Mouse (Mus musculus) midbrain, embryonic 10.5 days (tissue): ENCODE results near the gene Farsa. TPM values are rescaled to one million over a fixed set of nuclear protein-coding genes. Genes with fewer than 3 reads are reported as not detected.

Experiments
- DNase-seq: peaks from one replicate; pipeline ENCODE4 v3.0.0-alpha.2; 2017; ENCODE audit warnings: low spot score
- H3K27ac ChIP-seq: fragments of 300-500 bp; sonication (generic); replicated peaks from 2 replicates; pipeline ENCODE4 v1.5.1; 2016; ENCODE audit warnings: mild to moderate bottlenecking
- H3K27me3 ChIP-seq: fragments of 300-500 bp; sonication (generic); 2 replicates; pipeline ENCODE4 v1.6.1; 2016; ENCODE audit warnings: low read depth, mild to moderate bottlenecking; ENCODE audit not compliant: poor library complexity, severe bottlenecking
- H3K36me3 ChIP-seq: fragments of 300-500 bp; sonication (generic); 2 replicates; pipeline ENCODE4 v1.6.1; 2016; ENCODE audit warnings: mild to moderate bottlenecking, moderate library complexity
- H3K4me1 ChIP-seq: fragments of 300-500 bp; sonication (generic); 2 replicates; pipeline ENCODE4 v1.6.1; 2016
- H3K4me3 ChIP-seq: fragments of 300-500 bp; sonication (generic); 2 replicates; pipeline ENCODE4 v1.5.1; 2016; ENCODE audit warnings: mild to moderate bottlenecking, moderate library complexity
- H3K9me3 ChIP-seq: fragments of 300-500 bp; sonication (generic); replicated peaks from 2 replicates; pipeline ENCODE4 v1.6.1; 2016; ENCODE audit warnings: mild to moderate bottlenecking
- WGBS: fragments of 180-500 bp; shearing (Covaris S2); methylation state at CpG from one replicate; pipeline ENCODE4 v1.1.7; 2016; 5-methylcytosine and 5-hydroxymethylcytosine counted together
- polyA plus RNA-seq: library from polyadenylated mRNA; unstranded; fragments of >200 nt; fragmentation: Nextera tagmentation; extraction: Ambion mirVana; gene quantifications from 2 replicates; pipeline ENCODE4 v1.2.1, GENCODE M21; 2016

Gene Farsa
- polyA plus RNA-seq, 1 experiment from 2014 or later: 133 TPM

DNA sequence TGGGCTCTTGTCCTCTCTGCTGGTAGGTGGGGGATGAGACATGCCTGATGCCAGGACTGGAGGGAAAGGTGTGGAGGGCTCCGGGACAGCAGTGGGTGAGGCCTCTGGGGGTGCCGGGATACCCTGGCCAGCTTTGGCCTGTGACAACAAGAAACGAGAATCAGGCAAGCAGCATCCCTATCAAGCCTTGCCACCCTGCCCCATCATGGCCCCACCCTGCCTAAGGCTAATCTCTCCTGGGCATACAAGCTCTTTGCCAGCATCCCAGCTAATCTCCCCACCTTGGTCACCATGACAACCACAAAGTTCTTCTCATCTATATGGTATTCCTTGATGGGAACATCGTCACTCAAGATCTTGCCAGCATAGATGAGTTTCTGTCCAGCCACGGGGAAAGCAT, 18.3 kb upstream of the Farsa start:
- whole genome bisulfite sequencing: 88% methylated on average over 5 of the region's 5 CpGs
- DNase-seq: no peak
- no peaks in the 10 kb centered on the region for H3K27me3 ChIP-seq
- H3K4me3 ChIP-seq: no peak overlapping the region
- no peaks in the 10 kb centered on the region for H3K9me3 ChIP-seq
- peaks cover 44% of the 10 kb centered on the region for H3K4me1 ChIP-seq
- peaks cover 83% of the 10 kb centered on the region for H3K36me3 ChIP-seq
- no peak overlapping the region for H3K27ac ChIP-seq

DNA sequence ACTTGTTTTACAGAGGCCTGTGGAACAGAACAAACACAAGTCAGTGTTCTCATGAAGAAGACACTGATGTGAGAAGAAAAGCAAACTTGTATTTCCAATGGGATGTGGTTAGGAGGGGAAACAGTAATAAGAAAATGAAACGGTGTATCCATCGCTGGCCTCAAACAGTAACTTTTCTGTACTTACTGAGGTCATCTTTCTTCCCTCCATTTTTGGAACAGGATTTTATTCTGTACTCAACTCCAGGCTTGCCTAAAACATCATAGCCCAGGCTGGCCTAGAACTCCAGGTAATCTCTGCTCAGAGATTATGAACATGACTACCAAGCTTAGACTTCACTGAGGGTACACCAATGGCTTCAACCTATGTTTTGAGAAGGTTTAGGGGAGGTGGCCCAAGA, 17.4 kb upstream of the Farsa start:
- Histone ChIP-seq H3K4me3 (peak overlapping the region; percentile 92), H3K27me3 (no peaks in the 10 kb centered on the region), H3K36me3 (peaks cover 83% of the 10 kb centered on the region), H3K27ac (peak overlapping the region; percentile 97; the same call in 1 of the 2 replicates), H3K4me1 (peaks cover 51% of the 10 kb centered on the region), H3K9me3 (no peaks in the 10 kb centered on the region)
- WGBS: 95% methylated on average over 2 of the region's 2 CpGs
- DNase-seq: no peak

DNA sequence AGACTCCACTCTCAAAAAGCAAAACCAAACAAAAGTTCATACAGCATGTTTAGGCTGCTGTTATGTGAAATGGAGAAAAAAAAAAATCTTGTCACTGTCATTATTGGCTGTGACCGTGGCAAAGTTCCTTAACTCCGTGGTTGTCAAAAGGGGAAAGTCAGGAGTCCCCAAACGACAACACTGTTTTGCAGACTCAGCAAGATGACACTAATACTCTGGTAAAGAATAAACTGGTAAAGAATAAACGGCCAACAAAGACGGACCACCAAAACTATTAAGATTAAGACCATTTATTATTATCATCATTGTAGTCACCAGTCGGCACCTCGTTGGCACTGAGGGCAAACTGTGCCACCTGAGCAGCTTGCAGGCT, 16.9 kb upstream of the Farsa start:
- Histone ChIP-seq H3K4me1 (peaks cover 56% of the 10 kb centered on the region), H3K36me3 (peaks cover 83% of the 10 kb centered on the region)

DNA sequence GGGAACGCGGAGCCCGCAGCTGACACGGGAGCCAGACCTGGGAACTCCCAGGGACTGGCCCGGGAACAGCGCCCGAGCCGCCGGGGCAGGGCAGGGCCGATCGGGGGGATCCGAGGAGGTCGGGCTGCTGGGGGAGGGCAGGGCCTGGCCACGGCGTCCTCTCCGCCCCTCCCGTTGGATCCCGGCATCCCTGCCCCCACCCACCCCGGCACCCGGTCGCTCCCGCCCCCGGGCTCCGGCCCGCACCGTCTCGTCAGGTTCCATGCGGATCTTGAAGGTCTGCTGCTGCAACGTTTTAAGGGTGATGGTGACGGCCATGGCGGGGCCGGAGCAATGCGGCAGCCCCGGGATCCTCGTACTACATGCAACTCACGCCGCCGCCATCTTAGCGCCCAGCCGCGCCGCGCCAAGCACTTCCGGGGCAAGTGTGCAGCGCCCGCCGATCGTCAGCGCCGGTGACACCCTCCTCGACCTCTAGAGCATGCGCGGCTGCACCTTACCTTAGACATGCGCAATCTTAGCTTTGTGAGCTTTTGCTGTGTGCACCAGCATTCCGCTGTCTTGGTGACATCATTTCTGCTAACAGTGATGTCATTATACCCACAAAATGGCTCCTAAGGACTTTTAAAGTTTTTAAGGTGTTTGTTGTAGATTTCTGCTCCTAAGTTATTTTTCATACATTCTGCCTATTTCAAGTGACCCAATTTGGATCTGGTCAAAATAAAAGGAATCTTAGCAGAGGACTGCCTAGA, 16.4 kb upstream of the Farsa start, which contains the start of gene Rad23a:
TSS of gene Rad23a (minus strand) at position 418 of the 752 bp plus-strand sequence.
- H3K27ac ChIP-seq: peak within 1 kb of the TSS; percentile 97
- peaks cover 61% of the 10 kb centered on the region for H3K4me1 ChIP-seq
- under 1% methylated on average over 55 of the region's 55 CpGs for WGBS
- peak; percentile 94 for DNase-seq
- H3K27me3 ChIP-seq: no peaks in the 10 kb centered on the region
- no peaks in the 10 kb centered on the region for H3K9me3 ChIP-seq
- H3K4me3 ChIP-seq: peak within 1 kb of the TSS; percentile 92
- H3K36me3 ChIP-seq: peaks cover 83% of the 10 kb centered on the region

More for the DNA sequence above, 16.9 kb upstream of the Farsa start:
- DNase-seq: no peak
- WGBS: 6% methylated on average over 7 of the region's 7 CpGs
- Histone ChIP-seq H3K27me3 (no peaks in the 10 kb centered on the region), H3K9me3 (no peaks in the 10 kb centered on the region), H3K4me3 (peak overlapping the region; percentile 92), H3K27ac (peak overlapping the region; percentile 97)

DNA sequence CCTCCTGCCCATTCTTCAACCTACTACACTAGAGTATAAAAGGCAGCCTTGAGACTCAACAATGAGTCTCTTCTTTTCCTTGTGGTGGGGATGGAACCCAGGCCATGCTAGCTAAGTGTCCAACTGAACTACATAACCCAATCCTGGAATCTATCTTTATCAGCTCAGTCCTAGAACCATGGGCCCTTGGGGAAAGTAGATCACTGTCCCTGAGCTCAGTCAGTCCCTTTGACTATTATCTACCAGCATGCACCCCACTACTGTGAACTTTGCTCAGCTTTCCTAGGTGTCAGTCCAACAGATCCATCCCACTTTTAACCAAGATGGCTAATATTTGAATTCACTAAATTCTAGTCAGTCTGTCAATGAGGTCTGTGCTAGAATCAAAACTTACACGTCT, 15.3 kb upstream of the Farsa start:
- Histone ChIP-seq H3K36me3 (peaks cover 78% of the 10 kb centered on the region), H3K27ac (no peak overlapping the region), H3K9me3 (no peaks in the 10 kb centered on the region), H3K4me1 (peaks cover 62% of the 10 kb centered on the region), H3K4me3 (no peak overlapping the region), H3K27me3 (no peaks in the 10 kb centered on the region)
- 85% methylated on average over 1 of the region's 1 CpGs for WGBS
- DNase-seq: no peak

DNA sequence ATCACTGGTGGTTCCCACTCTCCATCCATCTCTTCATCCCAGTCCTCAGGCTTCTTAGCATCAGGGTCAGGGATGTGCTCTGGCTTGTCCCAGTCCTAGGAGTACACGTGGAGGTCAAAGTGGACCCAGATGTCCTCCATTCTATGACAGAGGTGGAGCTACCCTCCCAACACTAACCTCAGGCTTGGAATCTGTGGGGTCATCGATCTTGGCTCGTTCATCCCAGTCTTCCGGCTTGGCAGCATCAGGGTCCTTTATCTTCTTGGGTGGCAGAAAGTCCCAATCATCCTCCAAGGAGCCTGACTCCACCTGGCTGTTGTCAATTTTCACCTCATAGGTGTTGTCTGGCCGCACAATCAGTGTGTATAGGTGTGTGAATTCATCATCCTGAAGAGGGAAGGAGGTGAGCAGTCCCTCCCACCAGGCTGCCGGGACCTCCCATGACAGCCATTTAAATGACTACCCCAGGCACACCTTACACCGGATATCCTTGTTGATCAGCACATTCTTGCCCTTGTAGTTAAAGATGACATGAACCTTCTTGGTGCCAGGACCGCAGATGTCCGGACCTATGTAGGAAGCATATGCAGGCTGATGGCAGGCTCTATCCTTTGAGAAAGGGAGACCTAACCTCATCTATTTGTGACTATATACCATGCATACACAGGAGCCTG, 12.3 kb upstream of the Farsa start:
- H3K4me1 ChIP-seq: peaks cover 50% of the 10 kb centered on the region
- H3K27me3 ChIP-seq: no peaks in the 10 kb centered on the region
- no peak overlapping the region for H3K27ac ChIP-seq
- no peaks in the 10 kb centered on the region for H3K9me3 ChIP-seq
- peaks cover 50% of the 10 kb centered on the region for H3K36me3 ChIP-seq
- no peak for DNase-seq
- 92% methylated on average over 9 of the region's 9 CpGs for WGBS
- H3K4me3 ChIP-seq: peak overlapping the region; percentile 94

GRCm38 (mm10) chr8:84845355-84846093, 11.3 kb upstream of the Farsa start:
- peak overlapping the region; percentile 94 for H3K4me3 ChIP-seq
- H3K36me3 ChIP-seq: peaks cover 50% of the 10 kb centered on the region
- peaks cover 42% of the 10 kb centered on the region for H3K4me1 ChIP-seq
- H3K9me3 ChIP-seq: no peaks in the 10 kb centered on the region
- WGBS: 28% methylated on average over 12 of the region's 12 CpGs
- peak overlapping the region; percentile 96 for H3K27ac ChIP-seq
- H3K27me3 ChIP-seq: no peaks in the 10 kb centered on the region
- DNase-seq: peak; percentile 52

GRCm38 (mm10) chr8:84846094-84846721, 10.6 kb upstream of the Farsa start:
- H3K4me1 ChIP-seq: peaks cover 42% of the 10 kb centered on the region
- DNase-seq: no peak
- no peaks in the 10 kb centered on the region for H3K27me3 ChIP-seq
- peaks cover 47% of the 10 kb centered on the region for H3K36me3 ChIP-seq
- H3K4me3 ChIP-seq: peak overlapping the region; percentile 94
- peak overlapping the region; percentile 96 for H3K27ac ChIP-seq
- H3K9me3 ChIP-seq: no peaks in the 10 kb centered on the region
- WGBS: under 1% methylated on average over 30 of the region's 30 CpGs

DNA sequence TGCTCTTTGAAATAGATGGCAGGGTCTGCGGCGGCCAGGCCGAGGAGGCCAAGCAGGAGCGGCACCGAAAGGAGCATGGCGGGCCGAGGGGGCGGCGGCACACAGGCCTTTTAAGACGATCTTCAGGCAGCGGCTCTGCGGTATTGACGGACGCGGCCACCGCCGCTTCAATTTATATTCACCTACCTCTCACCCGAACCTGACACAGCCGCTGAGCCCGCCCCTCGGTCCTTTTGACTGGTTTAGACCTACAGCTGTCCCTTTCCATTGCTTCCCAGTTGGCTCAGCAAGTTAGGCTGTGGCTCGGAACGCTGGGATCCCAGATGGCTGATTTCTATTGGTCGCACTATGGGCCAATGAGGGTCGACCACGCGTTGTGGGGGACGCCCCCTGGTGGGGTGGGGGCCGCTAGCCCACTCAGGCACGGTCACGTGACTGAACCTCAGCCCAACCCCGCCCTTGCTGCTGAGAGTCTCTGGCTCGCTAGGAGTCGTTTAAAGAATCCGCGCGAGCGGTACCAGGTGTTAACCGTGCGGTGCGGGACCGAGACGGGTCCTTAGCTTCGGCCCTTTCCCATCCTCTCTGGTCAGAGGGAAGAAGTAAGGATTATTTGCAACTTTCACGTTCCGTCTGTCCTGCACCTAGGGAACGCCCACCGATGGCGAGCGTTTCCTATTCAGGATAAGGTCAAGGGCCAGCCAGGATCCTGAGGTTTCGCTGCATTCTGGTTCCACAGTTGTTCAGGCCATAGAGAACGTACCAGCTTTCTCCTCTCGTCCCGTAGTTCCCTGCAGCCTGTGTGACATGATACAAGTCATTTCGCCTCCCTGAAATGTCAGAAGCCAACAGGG, 9.8 kb upstream of the Farsa start, which contains the start of gene Calr:
TSS of gene Calr (minus strand) at position 213 of the 851 bp plus-strand sequence.
- under 1% methylated on average over 55 of the region's 55 CpGs for WGBS

DNA sequence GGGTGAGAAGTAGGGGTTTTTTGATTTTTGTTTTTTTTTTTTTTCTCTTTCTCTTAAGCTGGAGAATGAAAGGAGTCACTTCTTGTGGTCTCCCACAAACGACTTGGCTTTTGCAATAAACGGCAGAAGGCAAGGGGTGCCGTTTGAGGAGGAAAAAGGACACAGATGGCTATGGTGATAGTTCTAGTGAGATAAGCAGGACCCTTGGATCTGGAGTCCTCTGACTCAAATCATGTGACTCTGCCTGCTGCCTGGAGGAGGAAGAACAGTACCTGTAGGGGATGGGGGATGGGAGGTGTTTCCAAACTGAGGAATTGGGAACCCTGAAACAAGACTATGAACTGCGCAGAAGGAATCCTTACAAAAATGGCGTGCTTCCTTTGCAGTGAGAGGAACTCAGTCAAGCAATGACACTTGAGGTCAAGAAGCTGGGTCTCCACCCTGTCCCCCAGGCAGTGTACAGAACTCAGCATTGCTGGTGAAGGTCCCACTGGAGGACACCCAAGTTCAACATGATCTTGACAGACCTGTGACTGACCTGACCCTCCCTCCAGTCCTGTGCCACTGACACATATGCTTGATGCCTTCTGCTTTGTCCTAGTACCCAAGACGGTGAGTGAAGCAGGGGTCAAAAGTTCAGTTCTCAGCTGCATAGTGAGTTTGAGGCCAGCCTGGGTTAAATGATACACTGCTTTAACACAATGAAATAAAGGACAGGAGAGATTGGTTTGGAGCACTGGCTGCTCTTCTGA, 8.9 kb upstream of the Farsa start:
- no peak for DNase-seq
- H3K27me3 ChIP-seq: no peaks in the 10 kb centered on the region
- H3K4me3 ChIP-seq: peak overlapping the region; percentile 94
- peaks cover 31% of the 10 kb centered on the region for H3K36me3 ChIP-seq
- peaks cover 38% of the 10 kb centered on the region for H3K4me1 ChIP-seq
- H3K27ac ChIP-seq: peak overlapping the region; percentile 96
- no peaks in the 10 kb centered on the region for H3K9me3 ChIP-seq
- 61% methylated on average over 6 of the region's 6 CpGs for WGBS

More for the DNA sequence above, 9.8 kb upstream of the Farsa start, which contains the start of gene Calr:
- Histone ChIP-seq H3K36me3 (peaks cover 40% of the 10 kb centered on the region), H3K4me1 (peaks cover 42% of the 10 kb centered on the region), H3K27ac (peak within 1 kb of the TSS; percentile 96), H3K27me3 (no peaks in the 10 kb centered on the region), H3K4me3 (peak within 1 kb of the TSS; percentile 94), H3K9me3 (no peaks in the 10 kb centered on the region)
- DNase-seq: peak; percentile 100

DNA sequence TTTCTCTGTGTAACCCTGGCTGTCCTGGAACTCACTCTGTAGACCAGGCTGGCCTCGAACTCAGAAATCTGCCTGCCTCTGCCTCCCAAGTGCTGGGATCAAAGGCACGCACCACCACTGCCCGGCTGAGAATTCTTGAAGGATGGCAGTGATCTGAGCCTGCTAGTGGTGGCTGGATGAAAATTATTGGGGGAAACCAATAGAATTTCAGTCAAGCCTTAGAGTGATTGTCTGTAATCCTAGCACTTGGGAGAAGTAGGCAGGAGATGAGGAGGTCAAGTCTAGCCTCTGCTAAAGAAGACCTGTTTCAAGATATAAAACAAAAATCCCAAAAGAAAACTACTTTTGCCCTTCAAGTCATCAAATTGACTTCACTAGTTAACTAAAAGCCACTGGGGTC, 355 bp upstream of the Farsa start:
- H3K27me3 ChIP-seq: no peaks in the 10 kb centered on the region; the same call in 1 of the 2 replicates
- H3K9me3 ChIP-seq: no peaks in the 10 kb centered on the region
- WGBS: 93% methylated on average over 3 of the region's 3 CpGs
- DNase-seq: no peak
- peaks cover 29% of the 10 kb centered on the region for H3K36me3 ChIP-seq
- peak overlapping the region; percentile 93 for H3K27ac ChIP-seq
- peaks cover 13% of the 10 kb centered on the region for H3K4me1 ChIP-seq
- H3K4me3 ChIP-seq: peak overlapping the region; percentile 87
